Mouse (Mus musculus): ENCODE results near the gene 1700011M02Rik.
"Not testable (repeated sequence)": the region's sequence is repeated elsewhere in the genome, so short reads cannot be mapped to it uniquely, and the experiment has no call there.

Gene 1700011M02Rik

DNA sequence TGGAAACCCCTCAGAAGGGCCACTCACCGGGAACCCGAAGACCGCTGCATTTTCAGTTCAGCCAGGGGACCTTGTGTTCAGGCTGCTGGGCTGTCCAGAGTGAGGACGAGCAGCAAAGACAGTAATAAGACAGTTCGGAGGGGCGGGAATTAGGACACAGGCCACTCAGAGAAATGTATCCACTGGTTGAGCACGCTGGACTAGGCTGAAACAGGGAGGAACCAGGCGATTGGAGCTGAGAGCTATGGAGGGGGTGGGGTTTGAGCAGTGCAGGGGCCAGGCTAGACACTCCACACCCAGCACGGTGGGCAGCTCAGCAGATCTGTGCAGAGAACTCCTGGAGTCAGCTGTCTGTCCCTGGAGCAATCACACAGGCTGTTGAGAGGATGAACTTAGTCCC lies at the start of gene 1700011M02Rik, which contains the start of gene Dmrtc1a:
Gene 1700011M02Rik, plus strand, starts transcription at position 319 of the 400 bp plus-strand sequence.
Gene Dmrtc1a, minus strand, starts transcription at position 101 of the 400 bp plus-strand sequence.
- DNase-seq: not testable (repeated sequence)

- no peak for DNase-seq
Measured at GRCm38 (mm10) chrX:102867871-102868270, 40.8 kb upstream of the 1700011M02Rik start, which contains the start of gene 1700031F05Rik. TSS of gene 1700031F05Rik (minus strand) at chrX:102867971.

DNA sequence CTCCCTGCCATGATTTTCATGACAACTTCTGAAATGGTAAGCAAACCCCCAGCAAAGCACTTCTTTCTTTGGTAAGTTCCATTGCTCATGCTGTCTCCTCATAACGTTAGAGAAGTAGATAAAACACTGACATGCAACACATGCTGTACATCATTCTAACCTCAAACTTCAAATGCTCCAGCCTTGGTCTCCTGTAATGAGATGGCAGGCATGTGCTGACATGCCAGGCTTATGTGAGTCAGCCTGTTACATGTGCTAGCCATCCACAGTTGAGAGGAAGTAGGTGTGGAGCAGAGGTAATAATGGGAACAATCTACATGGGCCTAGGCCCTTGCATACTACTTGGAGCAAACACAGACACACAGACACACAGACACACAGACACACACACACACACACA lies 6.1 kb downstream of the 1700011M02Rik start:
- not testable (repeated sequence) for DNase-seq

- DNase-seq: peak; percentile 9 to 66
Measured at GRCm38 (mm10) chrX:102926707-102927106, 18.0 kb downstream of the 1700011M02Rik start.

DNA sequence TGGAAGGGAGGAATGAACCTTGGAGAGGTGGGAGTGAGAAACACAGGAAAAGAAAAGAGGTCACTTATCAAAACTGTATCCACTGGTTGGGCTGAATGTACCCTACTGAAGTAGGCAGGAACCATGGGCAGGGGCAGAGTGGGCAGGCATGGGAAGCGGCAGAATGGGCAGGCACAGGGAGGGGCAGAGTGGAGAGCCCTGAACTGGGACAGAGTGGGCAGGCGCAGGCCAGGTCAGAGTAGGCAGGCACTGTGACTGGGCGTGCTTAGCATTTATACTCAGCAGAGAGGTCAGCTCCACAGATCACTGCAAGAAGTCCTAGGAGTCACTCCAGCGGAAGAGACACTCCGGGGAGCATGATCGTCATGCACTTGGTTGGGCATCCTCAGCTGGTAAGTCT lies 19.4 kb downstream of the 1700011M02Rik start, which contains the start of gene 1700018G05Rik:
Gene 1700018G05Rik, plus strand, starts transcription at position 301 of the 400 bp plus-strand sequence.
- DNase-seq: not testable (repeated sequence)

- DNase-seq: no peak
Measured at GRCm38 (mm10) chrX:102932992-102933570, 24.4 kb downstream of the 1700011M02Rik start.

- peak; percentile 4 to 65 for DNase-seq
Measured at GRCm38 (mm10) chrX:102933571-102934394, 25.1 kb downstream of the 1700011M02Rik start.

- DNase-seq: no peak
Measured at GRCm38 (mm10) chrX:102934395-102934764, 25.7 kb downstream of the 1700011M02Rik start.

- no peak for DNase-seq
Measured at GRCm38 (mm10) chrX:102936743-102937142, 28.0 kb downstream of the 1700011M02Rik start.

DNA sequence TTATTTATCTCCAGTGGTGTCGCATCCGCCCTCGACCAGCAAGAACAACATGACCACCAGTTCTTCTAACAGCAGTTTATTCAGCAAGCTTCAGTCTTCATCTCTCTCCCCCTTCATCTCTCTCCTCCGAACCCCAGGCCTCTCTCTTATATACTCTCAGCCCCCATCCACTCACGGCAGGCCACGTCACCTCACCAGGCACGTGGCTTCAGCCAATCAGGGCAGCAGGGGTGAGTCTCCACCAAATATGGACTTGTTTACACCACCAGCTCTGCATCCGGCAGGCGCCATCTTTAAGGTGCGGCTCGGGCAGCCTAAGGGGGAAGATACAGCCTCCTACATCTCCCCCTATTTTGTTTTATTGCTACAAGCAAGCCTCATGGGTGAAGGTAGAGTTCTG lies 41.4 kb downstream of the 1700011M02Rik start:
- not testable (repeated sequence) for DNase-seq

DNA sequence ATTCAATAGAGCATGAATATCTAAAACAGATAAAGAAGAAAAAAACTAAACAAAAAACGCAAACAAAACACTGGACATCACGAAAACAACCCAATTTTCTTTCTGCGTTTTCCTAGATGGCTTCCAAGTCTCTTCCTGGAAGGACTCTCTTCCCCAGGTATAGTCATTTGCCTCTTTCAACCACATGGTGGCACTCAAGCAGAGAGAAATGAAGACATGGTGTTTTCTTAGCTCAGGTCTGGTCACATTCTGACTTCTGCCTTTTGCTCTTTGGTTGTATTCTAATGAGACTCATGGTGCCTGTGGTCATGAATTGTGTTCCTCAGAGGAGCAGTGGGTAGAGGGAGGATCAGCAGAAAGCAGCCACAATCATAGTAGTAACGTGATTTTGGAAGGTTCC lies 50.2 kb downstream of the 1700011M02Rik start:
- peak; percentile 18 to 44 for DNase-seq
